Mouse (Mus musculus): ENCODE results near the gene Naga. TPM values are rescaled to one million over a fixed set of nuclear protein-coding genes. Genes with fewer than 3 reads are reported as not detected.
A peak's percentile ranks its signal among the peaks of the same experiment; 100 is the strongest.
"Not testable (repeated sequence)": the region's sequence is repeated elsewhere in the genome, so short reads cannot be mapped to it uniquely, and the experiment has no call there.

The Naga gene
- polyA plus RNA-seq (2015; fragmentation: Nextera tagmentation; extraction: Ambion mirVana) = 35.9 and 38.4 TPM in 2 replicates

DNA sequence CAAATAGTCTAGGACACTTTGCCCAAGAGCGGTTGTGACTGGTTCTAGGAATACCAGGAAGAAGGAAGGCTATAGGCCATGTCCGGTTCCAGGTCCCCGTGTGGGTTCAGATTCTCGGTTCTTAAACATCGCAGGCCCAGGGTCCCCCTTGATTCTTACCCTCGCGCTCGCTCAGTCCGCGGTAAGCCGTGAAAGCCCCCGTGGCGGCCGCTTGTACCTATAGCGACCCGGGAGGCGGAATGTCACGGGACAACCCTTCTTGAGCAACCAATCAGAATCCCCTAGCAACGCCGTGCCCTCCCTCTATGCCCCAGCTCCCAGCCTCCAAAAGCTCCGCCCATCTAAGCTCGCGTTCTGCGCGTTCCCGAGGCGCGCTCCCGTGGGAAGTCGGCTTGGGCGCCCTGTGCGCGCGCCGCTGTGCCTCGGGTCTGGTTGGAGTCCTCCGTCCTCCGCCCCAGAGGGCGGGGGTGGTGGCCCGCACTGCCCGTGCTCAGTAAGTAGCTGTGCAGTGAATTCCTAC lies at the start of gene Naga, which contains the start of the genes Pheta2 and Smdt1:
Gene Naga (minus strand): TSS at position 333 of the 520 bp plus-strand sequence.
Gene Pheta2 (plus strand): TSS at position 350 of the 520 bp plus-strand sequence.
Gene Smdt1 (plus strand): TSS at position 367 of the 520 bp plus-strand sequence.
- peak; percentile 98 for DNase-seq (ENCODE audit: low spot score)

DNA sequence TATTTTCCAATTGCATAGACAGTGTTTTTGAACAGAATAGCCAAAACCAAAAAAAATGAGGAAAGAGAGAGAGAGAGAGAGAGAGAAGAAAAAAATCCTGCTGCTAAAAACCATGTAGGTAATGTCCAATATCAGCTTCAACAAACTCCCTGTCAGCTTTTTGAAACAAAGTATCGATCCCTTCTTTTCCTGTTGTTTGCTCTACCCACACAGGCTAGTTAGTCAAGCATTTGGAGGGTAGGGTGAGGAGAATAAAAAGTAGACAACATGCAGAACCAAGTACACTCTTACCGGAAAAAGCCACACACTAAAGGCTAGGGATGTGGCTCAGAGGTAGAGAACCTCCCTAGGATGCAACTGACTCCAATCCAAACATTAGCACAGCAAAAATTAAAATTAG lies 47.0 kb upstream of the Naga start:
- no peak for DNase-seq (ENCODE audit: low spot score)

DNA sequence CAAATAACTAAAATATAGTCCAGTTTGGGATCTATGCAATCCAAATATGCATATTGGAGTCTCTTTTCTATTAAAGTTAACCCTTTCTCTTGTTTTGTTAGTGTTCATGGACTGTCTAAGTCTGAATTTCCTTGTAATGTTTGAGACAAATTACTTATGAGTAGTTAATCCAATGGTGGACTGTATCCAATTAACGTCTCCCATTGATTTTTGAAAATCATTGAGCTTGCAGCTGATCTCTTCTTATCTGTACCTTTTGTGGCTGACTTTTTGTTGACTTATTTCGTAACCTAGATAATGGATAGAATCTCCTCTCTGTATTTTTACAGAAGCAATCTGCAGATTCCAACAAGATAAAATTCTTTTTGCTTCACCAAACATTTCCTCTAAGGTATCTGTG lies 43.7 kb upstream of the Naga start:
- no peak for DNase-seq (ENCODE audit: low spot score)

DNA sequence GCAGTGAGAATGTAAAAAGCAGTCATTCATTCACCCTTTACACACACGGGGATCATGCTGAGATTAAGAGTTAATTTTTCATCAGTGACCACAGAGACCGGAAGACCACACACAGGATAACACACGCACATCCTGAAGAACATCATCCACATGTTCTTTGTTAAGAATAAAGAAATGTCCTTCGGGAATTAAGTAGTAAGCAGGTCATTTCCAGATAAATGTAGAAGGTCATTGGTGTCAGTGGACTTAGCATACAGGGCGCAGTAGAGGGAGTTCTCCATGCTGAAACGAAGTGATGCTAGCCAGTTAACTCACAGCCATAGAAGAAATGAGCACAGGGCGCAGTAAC lies 42.0 kb upstream of the Naga start:
- DNase-seq (ENCODE audit: low spot score) = no peak

DNA sequence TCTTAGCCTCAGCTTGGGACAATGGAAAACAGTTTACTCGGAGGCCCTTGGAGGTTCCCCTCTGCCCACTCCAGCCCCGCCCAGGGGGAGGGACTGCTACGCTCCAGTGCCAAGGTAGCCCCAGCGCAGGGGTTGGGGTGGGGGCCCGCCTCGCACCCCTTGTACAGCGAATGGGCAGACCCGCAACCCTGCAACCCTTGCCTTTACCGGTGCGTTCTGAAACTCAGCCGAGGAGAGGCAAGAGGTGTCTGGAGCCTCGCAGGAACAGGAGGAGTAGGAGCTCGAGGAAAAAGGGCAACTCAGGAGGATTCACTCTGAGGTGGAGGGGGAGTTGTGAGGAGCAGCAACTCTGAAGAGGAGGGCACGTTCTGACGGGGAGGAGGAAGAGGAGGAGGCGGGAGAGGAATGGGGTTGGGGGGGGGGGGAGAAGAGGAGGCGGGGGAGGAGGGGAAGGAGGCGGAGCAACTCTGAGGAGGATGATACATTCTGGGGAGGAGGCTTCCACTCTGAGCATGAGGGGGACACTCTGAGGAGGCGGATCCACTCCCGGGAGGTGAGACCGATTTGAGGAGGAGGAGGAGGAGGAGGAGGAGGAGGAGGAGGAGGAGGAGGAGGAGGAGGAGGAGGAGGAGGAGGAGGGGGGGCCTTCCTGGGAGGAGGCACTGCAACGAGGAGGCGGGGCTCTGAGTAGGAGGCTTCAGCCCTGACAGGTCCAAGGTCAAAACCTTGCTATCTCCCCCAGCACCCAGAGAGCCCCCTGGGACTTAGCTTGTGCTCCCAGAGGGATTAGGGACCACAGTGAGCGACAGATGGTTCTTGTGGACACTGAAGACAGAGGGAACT lies 41.4 kb upstream of the Naga start, which contains the start of gene Cyp2d22:
Gene Cyp2d22 (minus strand): TSS at position 390 of the 843 bp plus-strand sequence.
- peak; percentile 44 for DNase-seq (ENCODE audit: low spot score)

DNA sequence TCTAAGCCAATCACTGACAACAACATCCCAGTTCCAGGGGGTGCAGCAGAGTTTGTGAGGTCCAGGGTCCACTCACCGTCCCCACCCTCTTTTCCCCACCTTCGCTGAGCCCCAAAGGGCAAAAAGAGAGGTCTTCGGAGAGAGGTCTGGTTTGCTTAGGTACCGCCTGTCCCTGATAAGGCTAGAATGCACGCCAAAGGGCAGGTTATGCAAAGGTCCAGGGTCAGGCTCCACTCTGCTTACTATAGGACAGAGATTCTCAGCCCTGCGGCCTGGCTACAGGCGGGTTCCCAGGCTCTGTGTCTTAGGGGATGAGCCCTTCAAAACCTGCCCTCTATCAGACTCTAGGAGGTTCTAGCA lies 40.8 kb upstream of the Naga start:
- no peak for DNase-seq (ENCODE audit: low spot score)

DNA sequence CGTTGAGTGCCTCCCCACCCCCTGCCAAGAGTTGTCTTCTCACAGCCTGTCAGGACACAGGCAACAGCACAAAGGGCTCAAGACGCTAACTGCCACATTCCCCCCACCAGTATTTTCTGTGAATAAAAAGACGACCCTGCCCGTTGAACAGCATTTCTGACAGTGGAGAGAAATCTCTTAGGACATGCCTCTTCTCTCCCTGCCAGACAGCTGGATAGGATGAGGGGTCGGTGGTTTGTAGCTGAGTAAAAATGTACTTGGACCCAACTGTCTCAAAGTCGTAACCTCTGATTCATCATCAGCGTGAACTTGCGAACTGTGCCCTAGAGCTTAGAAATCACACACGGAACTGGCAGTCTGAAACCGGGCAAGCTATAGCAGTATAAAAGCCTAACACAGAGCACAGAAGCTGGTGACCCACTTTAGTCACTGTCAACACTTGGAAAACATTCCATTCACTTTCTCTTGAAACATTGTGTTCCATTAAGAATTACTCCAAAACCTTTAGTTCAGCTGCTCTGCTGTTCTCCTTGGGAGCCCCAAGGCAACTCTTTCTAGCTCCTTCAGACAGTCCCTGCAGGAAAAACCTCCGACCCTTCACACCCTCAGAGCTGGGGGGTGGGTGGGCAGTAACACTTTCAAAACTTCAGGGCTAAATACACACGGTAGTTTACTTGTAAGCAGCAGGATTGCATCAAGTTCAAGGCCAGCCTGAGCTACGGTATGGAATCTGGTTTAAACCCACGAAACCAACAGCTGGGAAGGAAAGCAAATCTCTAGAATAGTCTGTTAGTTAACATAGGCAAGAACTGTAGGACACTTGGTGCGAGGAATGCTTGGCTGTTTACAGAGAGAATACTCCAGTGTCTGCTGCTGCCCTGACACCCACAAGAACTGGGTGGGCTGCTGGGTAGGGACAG lies 39.8 kb upstream of the Naga start:
- no peak for DNase-seq (ENCODE audit: low spot score)

DNA sequence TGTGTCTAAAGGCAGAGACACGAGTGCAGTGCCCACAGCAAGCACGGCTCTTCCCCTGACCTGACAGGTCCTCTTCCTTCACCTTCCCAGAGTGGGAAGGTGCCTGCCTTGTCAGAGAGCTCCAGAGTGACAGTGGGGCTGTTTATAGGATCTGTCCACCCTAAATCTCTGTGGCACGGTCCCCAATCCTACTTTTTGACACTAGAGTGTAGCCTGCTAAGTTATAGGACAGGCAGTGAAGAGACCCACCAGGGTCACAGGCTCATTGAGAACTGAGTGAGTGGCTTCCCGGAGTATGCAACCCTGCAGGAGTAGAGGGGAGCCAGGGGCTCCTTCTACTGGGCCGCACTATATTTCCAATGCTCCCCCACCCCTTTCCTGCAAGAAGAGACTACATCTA lies 39.0 kb upstream of the Naga start:
- no peak for DNase-seq (ENCODE audit: low spot score)

DNA sequence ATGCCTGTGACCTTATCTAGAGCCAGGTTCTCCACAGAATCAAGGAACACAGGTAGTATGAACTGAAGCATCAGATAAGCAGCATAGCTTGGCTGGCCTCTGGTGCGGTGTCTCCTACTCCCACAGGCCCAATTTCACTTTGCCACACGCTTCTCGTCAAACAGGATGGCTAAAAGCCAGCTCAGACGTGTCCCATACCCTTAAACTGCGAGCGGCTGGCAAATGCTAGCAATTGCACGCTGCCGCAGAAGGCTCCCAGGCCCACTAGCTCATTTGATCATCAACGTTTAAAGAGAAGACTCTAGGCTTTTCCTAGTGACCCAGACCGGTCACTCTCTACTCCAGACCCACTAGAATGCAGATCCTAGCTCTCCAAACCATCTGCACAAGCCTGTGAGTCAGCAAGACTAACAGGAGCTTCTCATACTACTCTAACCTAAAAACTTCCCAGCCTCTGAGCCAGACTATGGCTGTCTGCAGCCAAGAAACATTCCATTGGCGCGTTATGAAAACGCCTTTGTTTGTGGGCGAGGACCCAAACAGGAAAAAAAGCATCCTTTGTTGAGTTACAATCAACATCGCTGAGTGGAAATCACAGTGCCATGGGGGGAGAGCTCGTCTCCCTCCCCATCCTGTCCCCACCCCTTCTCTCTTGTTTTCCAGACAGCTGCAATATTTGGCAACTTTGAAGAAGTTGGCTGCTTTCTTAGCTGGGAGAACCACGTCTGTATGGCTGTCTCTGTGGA lies 37.8 kb upstream of the Naga start:
- no peak for DNase-seq (ENCODE audit: low spot score)

DNA sequence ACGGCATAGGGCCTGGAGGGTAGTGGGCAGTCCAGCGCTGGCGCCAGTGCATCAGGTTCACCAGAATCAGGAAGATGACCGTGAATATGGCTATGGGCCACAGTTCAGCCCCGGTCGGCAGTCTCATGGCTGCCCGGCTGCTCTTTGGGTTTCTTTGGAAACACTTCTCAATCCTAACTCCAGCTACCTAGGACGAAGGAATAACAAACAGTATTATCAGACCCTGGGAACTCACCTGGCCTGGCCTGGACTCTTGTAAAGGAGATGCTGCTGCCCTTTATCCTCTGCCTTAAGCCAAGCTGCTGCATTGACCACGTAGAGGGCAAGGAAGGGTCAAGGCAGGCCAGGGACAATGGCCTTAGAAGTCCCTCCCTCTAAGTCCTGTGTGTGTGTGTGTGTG lies 37.1 kb upstream of the Naga start:
- DNase-seq (ENCODE audit: low spot score) = no peak

DNA sequence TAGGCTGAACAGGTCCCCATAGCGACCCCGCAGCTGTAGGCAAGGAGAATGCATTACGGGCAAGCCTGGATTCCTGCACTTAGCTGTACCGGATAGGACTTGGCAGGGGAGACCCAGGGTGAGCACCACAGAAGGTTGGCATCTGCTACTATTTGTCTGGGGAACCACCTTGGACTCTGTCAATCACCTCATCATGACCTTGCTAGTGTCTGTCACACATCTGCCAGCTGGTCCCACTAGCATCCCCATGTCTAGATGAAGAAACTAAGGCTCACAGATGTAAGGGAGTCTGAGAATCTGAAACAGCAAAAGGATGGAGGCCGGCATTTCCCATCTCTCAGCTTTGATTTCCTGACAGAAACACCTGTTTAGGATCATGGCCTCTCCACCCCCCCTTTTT lies 35.7 kb upstream of the Naga start:
- DNase-seq (ENCODE audit: low spot score) = no peak

DNA sequence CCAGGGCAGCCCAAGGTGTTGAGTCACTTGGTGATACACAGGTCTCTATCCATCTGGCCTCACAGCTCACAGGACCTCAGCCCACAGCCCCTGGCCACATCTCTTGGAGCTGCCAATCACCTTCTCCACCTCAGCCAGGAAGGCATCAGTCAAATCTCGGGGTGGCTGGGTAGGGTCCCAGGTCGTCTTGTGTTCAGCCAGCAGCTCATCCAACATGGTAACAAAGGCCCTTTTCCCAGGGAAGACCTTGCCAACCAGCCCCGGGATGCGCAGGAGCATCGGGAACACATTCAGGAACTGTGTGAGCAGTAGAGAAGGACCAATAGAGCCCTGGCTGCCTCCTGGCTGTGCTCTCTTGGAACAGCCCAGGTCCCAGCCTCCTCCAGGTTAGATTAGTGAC lies 34.3 kb upstream of the Naga start:
- DNase-seq (ENCODE audit: low spot score) = no peak

DNA sequence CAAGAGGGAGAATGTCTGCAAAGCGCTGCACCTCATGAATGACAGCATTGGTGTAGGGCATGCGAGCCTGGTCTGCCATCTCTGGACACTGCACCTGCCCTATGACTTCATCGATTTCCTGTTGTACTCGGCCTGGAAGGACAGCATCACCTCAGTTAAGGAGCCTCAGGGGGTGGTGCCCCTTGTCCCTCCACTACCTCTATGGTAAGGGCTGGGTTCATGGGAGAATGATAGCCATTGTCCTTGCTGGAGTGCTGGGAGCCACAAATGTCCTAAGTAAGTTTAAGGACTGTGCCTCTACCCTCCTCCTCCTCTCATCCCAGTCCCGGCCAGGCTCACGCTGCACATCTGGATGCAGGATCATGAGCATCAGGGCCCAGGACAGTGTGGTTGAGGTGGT lies 33.7 kb upstream of the Naga start:
- no peak for DNase-seq (ENCODE audit: low spot score)

DNA sequence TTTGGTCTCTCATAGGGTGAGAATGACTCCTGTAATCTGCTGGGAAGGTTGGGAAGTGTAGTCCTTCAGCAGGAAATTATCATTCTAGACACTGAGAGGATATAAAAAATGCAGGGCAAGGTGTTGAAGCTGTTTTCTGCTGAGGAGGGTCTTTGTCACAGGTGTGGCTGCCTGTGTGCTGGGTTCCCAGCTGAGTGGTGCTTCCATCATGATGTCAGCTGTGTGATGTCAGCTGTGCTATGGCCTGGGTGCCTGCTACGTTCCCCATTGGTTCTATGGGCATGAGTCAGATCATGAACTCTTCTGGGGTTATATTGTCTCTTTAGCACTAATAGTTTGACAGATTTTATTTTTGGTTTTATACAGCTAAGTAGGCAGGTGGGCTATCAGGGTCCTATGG lies 30.1 kb upstream of the Naga start:
- no peak for DNase-seq (ENCODE audit: low spot score)

DNA sequence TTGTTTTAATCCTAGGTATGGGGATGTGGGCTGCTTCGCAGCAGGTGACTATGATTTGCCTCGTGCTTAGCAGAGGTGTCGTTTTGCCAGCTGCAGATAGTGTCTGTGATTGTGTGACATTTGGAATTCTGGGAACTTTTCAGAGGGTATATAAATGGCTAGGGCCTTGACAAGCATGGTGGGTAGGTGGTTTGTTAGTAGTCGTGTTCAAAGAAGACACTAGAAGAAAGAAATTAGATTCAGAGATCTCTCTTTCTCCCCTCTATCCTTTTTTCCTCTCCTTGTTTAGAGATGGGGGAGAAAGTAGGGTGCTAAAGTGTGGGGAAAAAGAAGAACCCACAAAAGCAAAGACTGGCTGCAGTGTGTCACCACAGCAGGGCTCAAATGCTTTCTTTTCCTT lies 29.4 kb upstream of the Naga start:
- DNase-seq (ENCODE audit: low spot score) = no peak

DNA sequence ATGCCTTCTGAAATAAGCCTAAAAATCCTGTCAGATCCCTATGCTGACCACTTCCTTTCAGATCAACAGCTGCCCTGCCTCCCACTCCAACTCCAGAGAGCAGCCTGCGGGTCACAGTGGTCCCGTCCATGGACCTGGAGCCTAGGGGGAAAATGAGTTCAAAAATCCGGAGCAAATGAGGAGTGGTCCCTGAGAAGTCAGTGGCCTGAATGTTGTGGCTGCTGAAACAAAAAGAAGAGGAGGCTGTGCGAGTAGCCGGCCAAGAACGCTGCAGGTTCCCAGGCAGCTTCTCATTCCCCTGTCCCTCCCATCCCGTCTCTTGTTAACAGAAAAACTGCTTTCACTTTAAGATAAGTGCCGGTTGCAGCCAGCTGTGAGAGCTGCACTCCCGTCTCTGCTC lies 25.8 kb upstream of the Naga start:
- DNase-seq (ENCODE audit: low spot score) = not testable (repeated sequence)

DNA sequence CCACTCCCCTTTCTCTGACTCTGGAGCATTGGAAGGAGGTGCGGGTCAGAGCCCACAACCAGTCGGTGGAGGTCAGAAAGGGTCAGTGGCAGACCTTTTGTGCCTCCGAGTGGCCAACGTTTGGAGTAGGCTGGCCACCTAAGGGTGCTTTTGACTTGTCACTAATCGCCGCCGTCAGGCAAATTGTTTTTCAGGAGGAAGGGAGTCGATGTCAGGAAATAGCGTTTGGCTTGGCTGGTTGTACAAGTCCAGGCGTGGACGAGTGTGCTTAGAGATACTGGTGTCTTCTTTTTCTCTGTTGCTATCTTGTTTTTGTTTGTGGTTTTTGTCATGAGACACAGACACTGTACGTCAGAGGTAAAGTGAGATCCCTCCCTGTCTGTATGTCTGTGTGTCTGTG lies 25.1 kb upstream of the Naga start:
- DNase-seq (ENCODE audit: low spot score) = not testable (repeated sequence)

DNA sequence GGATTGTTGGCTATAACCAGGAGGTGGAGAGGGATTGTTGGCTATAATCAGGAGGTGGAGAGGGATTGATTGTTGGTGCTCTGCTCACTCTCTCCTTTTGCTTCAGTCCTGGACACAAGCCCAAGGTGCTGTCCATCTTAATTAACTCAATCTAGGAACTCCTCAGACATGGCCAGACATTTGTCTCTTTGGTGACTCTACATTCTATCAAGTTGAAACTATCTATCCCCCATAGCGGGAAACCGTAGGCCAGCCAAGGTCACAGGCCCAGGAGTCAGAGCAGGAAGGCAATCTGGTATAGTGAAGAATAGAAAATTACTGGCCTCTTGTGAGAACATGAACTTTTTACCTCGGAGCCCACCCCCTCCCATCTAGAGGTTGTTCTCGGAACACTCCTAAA lies 23.5 kb upstream of the Naga start:
- no peak for DNase-seq (ENCODE audit: low spot score)

DNA sequence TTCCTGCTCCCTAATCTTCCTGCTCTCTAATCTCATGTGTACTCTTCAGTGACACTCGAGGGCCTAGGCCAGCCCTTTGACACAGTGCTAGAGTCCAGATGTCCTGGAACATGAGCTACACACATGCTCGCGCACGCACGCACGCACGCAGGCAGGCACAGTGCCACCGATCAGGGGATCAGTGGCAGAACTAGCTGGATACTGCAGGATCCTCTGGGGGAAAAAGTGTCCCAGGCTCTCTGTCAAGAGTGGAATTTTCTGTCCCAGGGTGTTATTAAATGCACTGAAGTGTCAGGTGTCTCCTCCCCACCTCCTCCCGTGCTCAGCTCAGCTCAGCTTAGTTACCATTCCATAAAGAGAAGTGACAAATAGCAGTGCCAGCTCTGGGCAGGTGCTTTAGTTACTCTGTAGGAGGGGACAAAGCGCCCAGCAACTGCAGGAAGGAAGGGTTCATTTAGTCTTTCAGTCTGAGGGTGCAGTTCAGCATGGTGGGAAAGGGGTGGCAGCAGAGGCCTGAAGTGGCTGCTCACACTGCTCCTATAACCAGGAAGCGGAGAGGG lies 22.8 kb upstream of the Naga start:
- DNase-seq (ENCODE audit: low spot score) = peak; percentile 67

DNA sequence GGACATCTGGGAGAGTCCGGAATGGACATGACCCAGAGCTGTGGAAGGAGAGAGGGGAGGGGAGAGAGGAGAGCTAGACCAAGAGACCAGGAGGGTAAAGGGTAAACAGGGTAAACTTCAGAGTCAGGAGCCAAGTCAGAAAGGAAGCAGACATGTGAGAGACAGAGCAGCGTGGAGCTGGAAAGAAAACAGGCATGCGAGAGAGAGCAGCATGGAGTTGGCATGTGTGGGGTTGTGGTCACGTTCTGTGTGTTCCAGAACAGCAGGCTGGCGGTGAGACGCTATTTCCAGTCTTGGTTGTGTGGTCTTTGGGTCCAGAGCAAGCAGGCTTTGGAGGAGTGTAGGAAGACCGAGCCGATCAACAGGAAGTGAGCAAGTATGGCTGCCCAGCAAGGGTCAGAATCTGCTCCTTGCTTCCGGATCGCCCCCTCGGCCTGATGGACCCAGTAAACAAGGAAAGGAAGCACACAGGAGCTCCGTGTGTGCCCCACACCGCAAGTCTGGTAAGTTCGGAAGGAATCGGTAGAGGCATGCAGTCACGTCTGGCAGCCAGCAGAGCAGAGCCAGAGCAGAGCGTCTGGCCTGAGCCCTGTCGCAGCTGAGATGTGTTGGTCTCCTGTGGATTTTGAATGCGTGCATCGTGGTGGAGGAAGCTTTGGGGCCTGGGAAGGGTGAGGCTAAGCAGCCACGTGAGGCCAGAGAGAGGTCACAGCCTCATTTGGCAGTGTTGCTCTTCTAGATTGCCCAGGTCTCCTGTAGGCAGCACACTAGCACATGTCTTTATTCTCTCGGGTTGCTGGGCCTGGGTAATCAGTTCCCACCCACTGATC lies 19.9 kb upstream of the Naga start:
- no peak for DNase-seq (ENCODE audit: low spot score)
